Mouse (Mus musculus) cerebellum, postnatal 36 days (tissue): ENCODE measurements at regions not wholly inside any gene's neighbourhood (a gene's known extent, or its start where the extent isn't known, plus 50 kb on each side); places are given as distances from the start of the nearest gene placed in this dataset.
"Not testable (repeated sequence)": the region's sequence is repeated elsewhere in the genome, so short reads cannot be mapped to it uniquely, and the experiment has no call there.

Experiments
- DNase-seq, 2 experiments: peaks; one replicate each; pipeline ENCODE4 v3.0.0; 2021 to 2022; ENCODE audit warnings: mixed read lengths in 2 of 2

DNA sequence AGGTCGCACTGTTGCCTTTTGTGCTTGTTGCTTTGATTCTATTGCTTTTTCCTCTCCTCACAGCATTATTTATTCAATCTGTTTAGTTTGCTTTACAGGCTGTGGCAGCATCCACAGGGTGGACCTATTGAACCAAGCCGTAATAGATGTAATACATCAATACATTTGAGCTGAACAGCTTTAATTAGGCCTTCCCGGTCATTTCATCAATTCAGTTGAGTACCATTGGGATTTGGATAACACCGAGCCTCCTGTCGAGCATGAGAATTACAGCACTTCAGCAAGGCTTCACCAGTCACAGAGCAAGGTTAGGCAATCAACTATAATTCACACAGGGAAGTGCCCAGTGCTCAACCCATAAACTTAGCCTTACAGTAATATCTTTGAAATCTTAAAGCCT, 1701.8 kb downstream of the Olfm4 start:
- DNase-seq, result no peak

DNA sequence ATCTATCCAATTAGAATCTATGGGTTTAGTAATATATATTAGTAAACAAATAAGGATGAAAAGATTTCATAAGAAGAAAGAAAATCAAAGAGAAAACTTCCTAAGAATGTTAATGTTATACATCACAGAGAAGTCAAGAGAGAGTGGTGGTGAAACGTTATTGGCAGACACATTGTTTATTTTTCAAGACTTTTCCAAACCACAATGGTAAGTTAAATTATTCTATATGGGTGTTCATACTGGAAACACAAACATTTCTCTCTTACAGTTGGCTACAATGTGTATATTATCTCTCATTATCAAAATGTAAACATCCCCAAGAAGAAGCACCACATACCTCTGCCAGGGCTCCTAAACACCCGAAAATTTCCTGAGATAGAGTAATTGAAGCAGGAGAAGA, 1708.4 kb downstream of the Olfm4 start:
- not testable (repeated sequence) for DNase-seq

DNA sequence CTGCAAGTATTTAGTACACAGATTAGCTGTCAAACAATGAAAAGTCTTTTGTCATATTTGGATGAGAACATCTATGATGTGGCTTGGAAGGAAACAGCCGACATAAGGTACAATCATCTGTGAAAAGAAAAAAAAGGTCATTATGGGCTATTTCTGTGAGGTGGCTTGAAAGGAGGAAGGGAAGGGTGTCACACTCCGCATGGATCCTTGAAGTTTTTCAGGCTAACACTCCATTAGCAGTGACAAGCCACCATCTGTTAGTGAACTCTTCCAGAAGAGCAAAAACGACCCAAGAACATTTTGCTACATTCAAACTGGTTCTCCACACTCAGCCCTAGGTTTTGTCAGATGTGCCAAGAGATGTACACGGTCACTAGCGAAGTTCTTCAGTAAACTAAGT, 1732.2 kb downstream of the Olfm4 start:
- peak; percentile 17 to 43 for DNase-seq
